Mouse (Mus musculus): Measurements from ENCODE around the gene Snrnp27. TPM values are rescaled to one million over a fixed set of nuclear protein-coding genes. Genes with fewer than 3 reads are reported as not detected.

Gene Snrnp27
- polyA plus RNA-seq, 1 experiment from 2014 or later = 134 TPM

DNA sequence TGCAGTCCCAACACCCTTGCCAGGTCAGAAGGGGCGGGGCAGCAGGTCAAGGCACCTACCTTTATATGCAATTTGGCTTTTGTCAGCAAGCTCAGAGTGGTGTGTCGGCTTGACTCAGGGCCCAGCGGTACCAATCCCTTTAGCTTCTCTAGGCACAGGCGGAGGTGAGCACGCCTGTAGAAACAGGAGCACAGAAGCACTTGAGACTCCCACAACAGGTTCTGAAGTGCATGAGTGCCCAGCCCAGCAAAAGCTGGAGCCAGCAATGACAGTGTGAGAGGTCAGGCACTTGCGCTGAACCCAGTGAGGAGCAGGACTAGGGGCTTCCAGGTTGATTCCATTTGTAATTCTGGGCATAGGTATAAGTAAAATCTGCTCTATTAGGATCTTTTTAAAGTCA is 31.3 kb downstream of the Snrnp27 start:
- no peaks in the 10 kb centered on the region for H3K4me1 ChIP-seq
- no peak overlapping the region for H3K4me3 ChIP-seq
- H3K9me3 ChIP-seq = no peaks in the 10 kb centered on the region
- peaks cover 55% of the 10 kb centered on the region for H3K36me3 ChIP-seq (replicated peaks)
- no peak for DNase-seq (ENCODE audit: low spot score)
- H3K27me3 ChIP-seq (replicated peaks; ENCODE audit: low read depth, poor library complexity, severe bottlenecking) = no peaks in the 10 kb centered on the region
- H3K27ac ChIP-seq (replicated peaks) = no peak overlapping the region
- WGBS = 88% methylated on average over 6 of the region's 6 CpGs

DNA sequence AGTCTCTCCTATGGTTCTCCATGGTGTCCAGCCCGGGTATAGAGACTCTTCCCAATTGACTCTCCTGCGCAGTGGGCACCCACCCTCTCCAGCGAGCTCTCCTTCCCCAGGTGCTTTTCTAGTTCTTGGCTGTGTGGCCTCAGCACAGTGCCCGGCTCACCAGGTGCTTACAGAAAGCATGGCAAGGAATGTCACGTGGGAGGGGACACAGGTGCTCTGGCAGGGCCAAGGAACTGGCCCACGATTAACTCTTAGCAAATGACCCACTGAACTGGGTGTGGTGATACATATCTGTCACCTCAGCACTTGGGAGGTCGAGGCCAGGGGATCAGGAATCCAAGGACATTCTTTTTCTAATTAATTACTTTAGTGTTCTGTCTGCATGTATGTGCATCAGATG is 38.2 kb downstream of the Snrnp27 start:
- DNase-seq (ENCODE audit: low spot score) = no peak

DNA sequence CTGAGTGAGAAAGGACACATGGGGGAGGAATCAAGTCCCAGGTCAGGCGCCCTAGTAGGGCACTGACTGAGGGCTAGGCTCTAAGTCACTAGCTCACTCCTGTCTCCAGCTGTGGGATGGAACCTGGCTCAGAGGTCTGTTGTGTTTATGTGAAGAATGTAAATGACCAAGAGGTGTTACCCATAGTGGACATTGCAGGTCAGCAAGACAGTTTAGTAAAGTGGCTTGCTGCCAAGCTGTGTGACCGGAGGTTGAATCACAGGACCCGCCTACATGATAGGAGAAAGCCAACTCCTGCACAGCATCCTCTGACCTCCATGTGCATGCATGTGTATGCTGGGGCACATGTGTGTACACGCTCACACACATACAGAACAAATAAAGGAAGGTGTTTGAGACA is 38.8 kb downstream of the Snrnp27 start:
- Histone ChIP-seq H3K36me3 (replicated peaks) (peaks cover 19% of the 10 kb centered on the region), H3K4me3 (no peak overlapping the region), H3K27me3 (replicated peaks; ENCODE audit: low read depth, poor library complexity, severe bottlenecking) (no peaks in the 10 kb centered on the region), H3K4me1 (no peaks in the 10 kb centered on the region), H3K9me3 (no peaks in the 10 kb centered on the region), H3K27ac (replicated peaks) (no peak overlapping the region)
- DNase-seq (ENCODE audit: low spot score) = no peak
- 84% methylated on average over 4 of the region's 4 CpGs for WGBS

More for the DNA sequence above, 38.2 kb downstream of the Snrnp27 start:
- no peaks in the 10 kb centered on the region for H3K9me3 ChIP-seq
- no peaks in the 10 kb centered on the region for H3K27me3 ChIP-seq (replicated peaks; ENCODE audit: low read depth, poor library complexity, severe bottlenecking)
- no peaks in the 10 kb centered on the region for H3K4me1 ChIP-seq
- WGBS = 80% methylated on average over 7 of the region's 7 CpGs
- H3K4me3 ChIP-seq = no peak overlapping the region
- H3K36me3 ChIP-seq (replicated peaks) = peaks cover 25% of the 10 kb centered on the region
- no peak overlapping the region for H3K27ac ChIP-seq (replicated peaks)

DNA sequence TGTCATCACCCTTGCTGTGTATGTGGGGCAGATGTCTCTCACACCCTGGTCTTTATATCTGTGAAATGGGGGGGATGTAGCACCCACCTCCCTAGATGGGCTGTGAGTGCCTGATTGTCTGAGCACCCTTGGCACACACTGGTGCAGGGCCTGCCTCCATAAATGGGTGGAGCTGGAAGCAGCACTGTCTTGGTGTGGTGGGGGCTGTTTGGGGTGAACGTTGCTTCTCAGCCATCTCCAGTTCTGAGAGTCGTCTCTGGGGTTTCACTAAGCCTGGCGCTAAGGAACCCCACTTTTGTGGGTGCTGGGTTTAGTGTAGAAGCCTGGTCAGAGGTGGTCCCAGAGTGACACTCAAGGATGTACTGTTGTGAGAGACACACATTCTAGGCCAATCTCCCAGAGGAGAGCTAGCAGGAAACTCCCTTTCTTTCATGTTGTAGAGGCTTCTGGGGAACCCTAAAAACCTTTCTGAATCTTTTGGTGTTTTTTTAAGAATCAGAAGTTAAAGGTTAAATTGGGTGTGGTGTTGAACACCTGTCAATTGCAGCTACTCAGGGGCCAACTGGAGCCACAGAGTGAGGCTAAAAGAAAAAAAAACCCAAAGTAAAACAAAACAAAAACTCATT is 39.4 kb downstream of the Snrnp27 start:
- Histone ChIP-seq H3K9me3 (no peaks in the 10 kb centered on the region), H3K36me3 (replicated peaks) (peaks cover 12% of the 10 kb centered on the region), H3K27ac (replicated peaks) (no peak overlapping the region), H3K27me3 (replicated peaks; ENCODE audit: low read depth, poor library complexity, severe bottlenecking) (no peaks in the 10 kb centered on the region), H3K4me3 (no peak overlapping the region), H3K4me1 (no peaks in the 10 kb centered on the region)
- WGBS = 80% methylated on average over 3 of the region's 3 CpGs
- DNase-seq (ENCODE audit: low spot score) = no peak

DNA sequence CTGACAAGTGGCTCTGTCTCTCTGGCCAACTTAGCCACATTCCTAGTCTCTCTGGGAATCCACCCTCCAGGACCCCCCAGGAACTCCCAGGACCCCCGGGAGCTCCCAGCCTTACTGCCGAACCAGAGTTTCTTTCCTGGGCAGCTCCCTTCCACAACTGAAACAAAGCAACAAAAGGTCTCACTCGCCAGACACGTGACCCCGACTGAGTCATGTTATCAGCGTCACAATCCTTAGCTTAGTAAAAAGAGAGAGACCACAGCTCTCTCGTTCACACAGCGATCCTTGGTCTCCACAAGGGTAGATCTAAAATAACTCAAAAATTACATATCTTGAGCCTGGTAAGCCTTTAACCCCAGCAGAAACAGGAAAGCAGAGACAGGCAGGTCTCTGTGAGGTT is 42.6 kb downstream of the Snrnp27 start:
- DNase-seq (ENCODE audit: low spot score) = no peak
- H3K9me3 ChIP-seq = no peaks in the 10 kb centered on the region
- H3K4me3 ChIP-seq = no peak overlapping the region
- no peaks in the 10 kb centered on the region for H3K27me3 ChIP-seq (replicated peaks; ENCODE audit: low read depth, poor library complexity, severe bottlenecking)
- WGBS = 74% methylated on average over 8 of the region's 8 CpGs
- peaks cover 5% of the 10 kb centered on the region for H3K4me1 ChIP-seq
- H3K36me3 ChIP-seq (replicated peaks) = no peaks in the 10 kb centered on the region
- no peak overlapping the region for H3K27ac ChIP-seq (replicated peaks)

DNA sequence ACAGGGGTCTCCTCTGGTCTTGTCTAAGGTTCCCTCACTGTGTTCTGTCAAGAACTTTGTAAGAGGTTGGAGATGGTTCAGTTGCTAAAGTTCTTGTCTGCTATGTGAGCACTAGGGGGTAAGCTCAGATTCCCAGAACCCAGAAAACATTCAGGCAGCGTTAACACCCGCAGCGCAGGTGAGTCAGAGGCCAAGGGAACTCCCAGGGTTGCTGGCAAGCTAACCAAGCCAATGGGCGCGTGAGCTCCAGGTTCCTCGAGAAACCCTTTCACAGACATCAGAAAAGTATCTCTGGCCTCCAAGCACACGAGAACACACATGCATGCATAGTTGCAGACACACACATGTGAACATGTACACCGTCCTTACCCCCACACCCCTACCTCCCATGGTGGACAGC is 43.5 kb downstream of the Snrnp27 start:
- H3K36me3 ChIP-seq (replicated peaks) = no peaks in the 10 kb centered on the region
- no peak overlapping the region for H3K4me3 ChIP-seq
- peaks cover 5% of the 10 kb centered on the region for H3K4me1 ChIP-seq
- no peaks in the 10 kb centered on the region for H3K27me3 ChIP-seq (replicated peaks; ENCODE audit: low read depth, poor library complexity, severe bottlenecking)
- H3K9me3 ChIP-seq = no peaks in the 10 kb centered on the region
- H3K27ac ChIP-seq (replicated peaks) = no peak overlapping the region
- 91% methylated on average over 8 of the region's 8 CpGs for WGBS
- no peak for DNase-seq (ENCODE audit: low spot score)

DNA sequence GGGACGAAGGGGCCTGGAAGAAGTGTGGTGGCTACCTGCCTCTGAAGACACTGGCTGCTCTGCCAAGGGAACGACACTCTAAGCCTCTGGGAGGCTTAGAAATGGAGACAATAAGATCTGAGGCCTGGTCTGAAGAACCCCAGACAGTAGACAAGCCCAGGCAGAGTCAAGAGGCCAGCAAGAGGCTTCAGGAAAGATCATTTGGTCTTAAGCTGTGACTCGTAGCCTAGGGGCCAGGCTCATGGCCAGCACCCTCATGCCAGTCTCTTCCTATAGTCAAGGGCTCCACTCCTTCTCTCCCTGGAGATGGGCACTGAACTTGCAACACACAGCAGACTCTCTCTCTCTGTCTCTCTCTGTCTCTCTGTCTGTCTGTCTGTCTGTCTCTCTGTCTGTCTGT is 44.2 kb downstream of the Snrnp27 start:
- WGBS = 83% methylated on average over 3 of the region's 3 CpGs
- H3K27me3 ChIP-seq (replicated peaks; ENCODE audit: low read depth, poor library complexity, severe bottlenecking) = no peaks in the 10 kb centered on the region
- H3K36me3 ChIP-seq (replicated peaks) = no peaks in the 10 kb centered on the region

DNA sequence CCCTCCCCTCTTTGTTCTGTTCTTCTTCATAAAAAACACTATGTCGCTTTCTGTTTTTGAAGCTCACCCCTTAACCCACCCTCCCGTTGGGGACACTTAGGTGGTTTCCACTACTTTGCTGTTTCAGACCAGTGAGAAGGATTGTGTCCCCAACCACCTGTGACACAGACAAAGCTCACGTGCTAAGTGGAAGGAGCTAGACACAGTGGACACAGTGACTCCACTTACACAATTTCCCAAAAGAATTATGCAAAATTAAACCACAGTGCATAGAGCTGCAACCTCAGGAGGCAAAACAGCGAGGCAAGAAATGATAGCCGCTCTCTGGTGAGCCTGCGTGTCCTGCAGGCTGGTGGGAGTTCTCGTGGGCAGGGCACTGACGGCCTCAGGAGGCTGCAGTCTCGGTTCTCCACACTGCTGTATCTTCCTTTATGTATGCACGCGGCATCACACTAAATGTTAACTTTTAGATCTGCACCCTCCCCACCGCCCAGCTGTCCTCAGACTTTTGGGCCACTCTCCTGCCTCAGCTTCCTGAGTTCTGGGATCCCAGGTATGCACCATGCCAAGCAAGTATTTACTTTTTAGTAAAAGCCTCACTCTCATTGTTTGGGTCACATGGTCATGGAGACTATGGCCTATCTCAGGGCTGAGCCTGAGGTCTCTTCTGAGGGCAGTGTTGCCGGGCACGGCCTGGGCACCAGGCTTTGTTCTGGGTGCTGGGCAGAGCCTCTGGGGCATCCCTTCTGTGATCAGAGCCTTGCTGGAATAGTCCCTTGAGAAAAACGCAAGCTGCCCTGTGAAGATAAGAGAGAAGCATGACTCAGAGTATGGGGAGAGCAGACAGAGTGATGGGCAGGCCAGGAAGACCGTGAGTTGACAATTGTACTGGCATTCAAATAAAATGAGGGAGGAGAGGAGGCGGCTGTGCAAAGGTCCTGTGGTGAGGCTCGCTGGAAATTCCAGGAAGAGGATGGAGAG is 44.9 kb downstream of the Snrnp27 start:
- no peaks in the 10 kb centered on the region for H3K9me3 ChIP-seq
- DNase-seq (ENCODE audit: low spot score) = no peak
- H3K27ac ChIP-seq (replicated peaks) = no peak overlapping the region; the same call in 1 of the 2 replicates
- H3K27me3 ChIP-seq (replicated peaks; ENCODE audit: low read depth, poor library complexity, severe bottlenecking) = no peaks in the 10 kb centered on the region
- WGBS = 82% methylated on average over 18 of the region's 18 CpGs
- H3K36me3 ChIP-seq (replicated peaks) = no peaks in the 10 kb centered on the region
- peaks cover 5% of the 10 kb centered on the region for H3K4me1 ChIP-seq
- no peak overlapping the region for H3K4me3 ChIP-seq

More for the DNA sequence above, 44.2 kb downstream of the Snrnp27 start:
- peaks cover 5% of the 10 kb centered on the region for H3K4me1 ChIP-seq
- no peak overlapping the region for H3K4me3 ChIP-seq
- no peaks in the 10 kb centered on the region for H3K9me3 ChIP-seq
- DNase-seq (ENCODE audit: low spot score) = no peak
- no peak overlapping the region for H3K27ac ChIP-seq (replicated peaks)

DNA sequence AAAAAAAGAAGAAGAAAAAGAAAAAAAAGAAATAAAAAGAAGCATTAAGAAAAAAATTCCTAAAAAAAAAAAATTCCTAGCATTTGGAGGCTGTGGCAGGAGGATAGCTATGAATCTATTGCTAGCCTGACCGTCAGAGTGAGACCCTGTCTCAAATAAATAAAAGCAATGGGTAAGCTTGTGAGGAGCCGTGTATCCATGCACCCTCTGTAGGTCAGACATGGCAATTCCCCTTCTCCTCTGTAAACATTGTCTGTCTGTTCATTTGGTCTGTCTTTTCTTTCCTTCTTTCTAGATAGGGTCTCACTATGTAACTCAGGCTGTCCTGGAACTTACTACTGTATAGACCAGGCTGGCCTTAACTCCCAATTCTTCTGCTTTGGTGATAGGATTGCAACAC is 45.9 kb downstream of the Snrnp27 start:
- H3K27ac ChIP-seq (replicated peaks) = no peak overlapping the region
- H3K36me3 ChIP-seq (replicated peaks) = no peaks in the 10 kb centered on the region
- H3K4me3 ChIP-seq = no peak overlapping the region
- H3K9me3 ChIP-seq = no peaks in the 10 kb centered on the region
- no peak for DNase-seq (ENCODE audit: low spot score)
- peaks cover 5% of the 10 kb centered on the region for H3K4me1 ChIP-seq
- no peaks in the 10 kb centered on the region for H3K27me3 ChIP-seq (replicated peaks; ENCODE audit: low read depth, poor library complexity, severe bottlenecking)
- WGBS = 24% methylated on average over 2 of the region's 2 CpGs

DNA sequence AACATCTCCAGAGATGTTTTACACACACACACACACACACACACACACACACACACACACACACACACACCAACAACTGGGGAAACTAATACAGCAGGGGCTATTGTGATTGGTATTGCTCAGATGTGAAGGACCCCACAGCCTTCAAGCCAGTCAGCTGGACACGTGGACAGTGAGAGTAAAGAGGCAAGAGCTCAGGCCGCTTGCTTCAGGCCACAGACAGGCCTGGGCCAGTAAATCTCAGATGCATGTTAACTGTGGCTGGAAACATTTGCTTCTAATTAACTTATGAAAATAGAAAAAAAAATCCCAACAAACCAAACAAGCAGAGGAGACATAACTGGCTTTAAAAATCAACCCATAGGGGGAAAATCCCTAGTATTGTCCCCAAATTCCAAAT is 46.5 kb downstream of the Snrnp27 start:
- peaks cover 5% of the 10 kb centered on the region for H3K4me1 ChIP-seq
- no peak for DNase-seq (ENCODE audit: low spot score)
- H3K36me3 ChIP-seq (replicated peaks) = no peaks in the 10 kb centered on the region
- H3K9me3 ChIP-seq = no peaks in the 10 kb centered on the region
- H3K27ac ChIP-seq (replicated peaks) = peak overlapping the region; percentile 44; the same call in 1 of the 2 replicates
- WGBS = 54% methylated on average over 2 of the region's 2 CpGs
- no peaks in the 10 kb centered on the region for H3K27me3 ChIP-seq (replicated peaks; ENCODE audit: low read depth, poor library complexity, severe bottlenecking)
- H3K4me3 ChIP-seq = no peak overlapping the region

DNA sequence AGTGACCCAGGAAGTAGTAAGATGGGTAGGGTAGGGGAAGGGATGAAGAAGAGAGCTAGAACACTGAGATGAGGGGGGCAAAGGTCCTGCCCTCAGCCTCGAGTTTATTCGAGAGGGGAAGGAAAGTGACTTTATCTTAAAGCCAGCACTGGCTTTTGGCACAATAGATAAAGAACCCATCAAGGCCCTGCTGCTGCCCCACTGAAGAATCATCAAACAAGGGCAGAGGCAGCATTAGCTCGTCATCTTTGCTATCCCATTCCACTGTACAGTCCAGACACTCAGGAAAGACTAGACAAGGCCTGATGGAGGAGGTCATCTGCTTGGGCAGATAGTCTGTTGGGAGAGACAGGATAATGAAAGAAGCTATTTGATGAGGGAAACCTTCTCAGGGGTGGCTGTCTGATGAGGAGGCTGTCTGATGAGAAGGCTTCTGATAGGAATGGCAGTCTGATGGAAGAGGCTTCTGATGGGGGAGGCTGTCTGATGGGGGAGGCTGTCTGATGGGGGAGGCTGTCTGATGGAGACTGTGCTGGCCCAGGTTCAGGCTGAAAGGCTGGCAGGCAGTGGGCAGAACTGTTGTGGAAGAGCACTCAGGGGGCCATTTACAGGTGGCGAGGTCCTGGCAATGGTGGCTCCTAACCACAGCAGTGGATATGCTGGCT is 47.0 kb downstream of the Snrnp27 start:
- 68% methylated on average over 4 of the region's 4 CpGs for WGBS
- Histone ChIP-seq H3K4me3 (no peak overlapping the region), H3K4me1 (peaks cover 5% of the 10 kb centered on the region), H3K36me3 (replicated peaks) (no peaks in the 10 kb centered on the region), H3K27ac (replicated peaks) (peak overlapping the region; percentile 44; the same call in 1 of the 2 replicates), H3K27me3 (replicated peaks; ENCODE audit: low read depth, poor library complexity, severe bottlenecking) (no peaks in the 10 kb centered on the region), H3K9me3 (no peaks in the 10 kb centered on the region)
- no peak for DNase-seq (ENCODE audit: low spot score)

DNA sequence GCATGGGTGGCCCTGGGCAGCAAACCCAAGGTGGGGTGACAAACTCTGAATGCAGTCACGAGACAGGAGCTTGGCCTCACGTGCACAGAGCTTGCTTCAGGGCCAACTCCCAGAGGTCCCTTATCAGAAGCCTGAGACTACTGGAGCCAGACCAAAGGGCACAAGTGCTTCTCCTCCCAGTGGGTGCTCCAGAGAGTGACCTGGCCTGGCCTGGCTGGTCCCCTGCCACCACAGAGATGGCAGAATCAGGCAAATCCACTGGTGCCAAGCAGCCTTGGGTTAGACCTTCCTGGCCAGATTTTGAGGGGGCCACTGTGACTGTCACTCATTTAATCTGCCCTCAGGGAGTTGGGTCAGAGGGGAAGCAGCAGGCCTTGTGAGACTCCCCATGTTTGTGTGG is 47.8 kb downstream of the Snrnp27 start:
- no peaks in the 10 kb centered on the region for H3K27me3 ChIP-seq (replicated peaks; ENCODE audit: low read depth, poor library complexity, severe bottlenecking)
- peaks cover 5% of the 10 kb centered on the region for H3K4me1 ChIP-seq
- H3K4me3 ChIP-seq = no peak overlapping the region
- DNase-seq (ENCODE audit: low spot score) = no peak
- no peaks in the 10 kb centered on the region for H3K9me3 ChIP-seq
- WGBS = 74% methylated on average over 2 of the region's 2 CpGs
- no peaks in the 10 kb centered on the region for H3K36me3 ChIP-seq (replicated peaks)
- H3K27ac ChIP-seq (replicated peaks) = no peak overlapping the region
